Mouse (Mus musculus) lung, embryonic 16.5 days (tissue): Measurements from ENCODE around the gene Gtf3c6. TPM values are rescaled to one million over a fixed set of nuclear protein-coding genes. Genes with fewer than 3 reads are reported as not detected.

Source experiments
- ATAC-seq: fragments of 200-750 bp; cut with Nextera tagmentation; 2 replicates; pipeline ENCODE4 v1.8.0; 2017; ENCODE audit warnings: low read depth, mild to moderate bottlenecking, moderate library complexity
- H3K27ac ChIP-seq: fragments of 300-500 bp; sonication (generic); 2 replicates; pipeline ENCODE4 v1.5.1; 2014; ENCODE audit warnings: mild to moderate bottlenecking, control low read depth, low read length
- H3K27me3 ChIP-seq: fragments of 300-500 bp; sonication (generic); 2 replicates; pipeline ENCODE4 v1.6.1; 2014; ENCODE audit warnings: low read depth, low read length, mixed read lengths; ENCODE audit not compliant: control insufficient read depth, insufficient read depth
- H3K36me3 ChIP-seq: fragments of 300-500 bp; sonication (generic); 2 replicates; pipeline ENCODE4 v1.6.1; 2014; ENCODE audit warnings: low read length; ENCODE audit not compliant: control insufficient read depth, insufficient read depth
- H3K4me1 ChIP-seq: fragments of 300-500 bp; sonication (generic); replicated peaks from 2 replicates; pipeline ENCODE4 v1.6.1; 2014; ENCODE audit warnings: low read length, mixed read lengths; ENCODE audit not compliant: control insufficient read depth, insufficient read depth
- H3K4me2 ChIP-seq: fragments of 300-500 bp; sonication (generic); 2 replicates; pipeline ENCODE4 v1.6.1; 2014; ENCODE audit warnings: low read depth, low read length, control low read depth
- H3K4me3 ChIP-seq: fragments of 300-500 bp; sonication (generic); 2 replicates; pipeline ENCODE4 v1.5.1; 2014; ENCODE audit warnings: mild to moderate bottlenecking, low read length, control low read depth
- H3K9ac ChIP-seq: fragments of 300-500 bp; sonication (generic); 2 replicates; pipeline ENCODE4 v1.6.1; 2014; ENCODE audit warnings: low read length, control low read depth
- H3K9me3 ChIP-seq: fragments of 300-500 bp; sonication (generic); 2 replicates; pipeline ENCODE4 v1.6.1; 2016; ENCODE audit warnings: low read length; ENCODE audit not compliant: control insufficient read depth
- WGBS: fragments of 180-500 bp; shearing (Covaris S2); extraction: QIAGEN DNeasy Blood & Tissue Kit; methylation state at CpG from one replicate; pipeline ENCODE4 v1.1.7; 2014; 5-methylcytosine and 5-hydroxymethylcytosine counted together
- polyA plus RNA-seq: library from polyadenylated mRNA; unstranded; fragments of >200 nt; fragmentation: Nextera tagmentation; extraction: Ambion mirVana; gene quantifications from 2 replicates; pipeline ENCODE4 v1.2.1, GENCODE M21; 2015

Gene Gtf3c6
- polyA plus RNA-seq, 1 experiment from 2014 or later, result 82.7 TPM

- H3K4me2 ChIP-seq, result no peak overlapping the region
- H3K27me3 ChIP-seq, result no peaks in the 10 kb centered on the region
- H3K27ac ChIP-seq, result no peak overlapping the region
- no peaks in the 10 kb centered on the region for H3K9me3 ChIP-seq
- WGBS, result 80% methylated on average over 6 of the region's 6 CpGs
- H3K9ac ChIP-seq, result no peak overlapping the region
- no peak overlapping the region for H3K4me3 ChIP-seq
- ATAC-seq, result no peak
- no peaks in the 10 kb centered on the region for H3K36me3 ChIP-seq
- no peaks in the 10 kb centered on the region for H3K4me1 ChIP-seq
Measured at GRCm38 (mm10) chr10:40262200-40262599, 4.3 kb upstream of the Gtf3c6 start.

- WGBS, result 55% methylated on average over 5 of the region's 5 CpGs
- ATAC-seq, result no peak
- Histone ChIP-seq H3K9ac (no peak overlapping the region), H3K27ac (no peak overlapping the region), H3K4me2 (no peak overlapping the region), H3K36me3 (no peaks in the 10 kb centered on the region), H3K4me1 (peaks cover 5% of the 10 kb centered on the region; the same call in 1 of the 2 replicates), H3K9me3 (no peaks in the 10 kb centered on the region), H3K27me3 (no peaks in the 10 kb centered on the region), H3K4me3 (no peak overlapping the region)
Measured at GRCm38 (mm10) chr10:40260305-40260704, 2.4 kb upstream of the Gtf3c6 start.

GRCm38 (mm10) chr10:40259542-40259941 is 1.6 kb upstream of the Gtf3c6 start:
- Histone ChIP-seq H3K4me2 (no peak overlapping the region; the same call in 1 of the 2 replicates), H3K4me3 (no peak overlapping the region), H3K27ac (no peak overlapping the region), H3K27me3 (no peaks in the 10 kb centered on the region), H3K4me1 (peaks cover 5% of the 10 kb centered on the region; the same call in 1 of the 2 replicates), H3K9me3 (no peaks in the 10 kb centered on the region), H3K9ac (no peak overlapping the region), H3K36me3 (no peaks in the 10 kb centered on the region)
- 11% methylated on average over 8 of the region's 8 CpGs for WGBS
- no peak for ATAC-seq

- Histone ChIP-seq H3K9me3 (no peaks in the 10 kb centered on the region), H3K36me3 (peaks cover 4% of the 10 kb centered on the region), H3K4me1 (peaks cover 5% of the 10 kb centered on the region; the same call in 1 of the 2 replicates), H3K4me2 (peak overlapping the region; percentile 72), H3K4me3 (peak overlapping the region; percentile 15; the same call in 1 of the 2 replicates), H3K27ac (peak overlapping the region; percentile 94), H3K27me3 (no peaks in the 10 kb centered on the region), H3K9ac (no peak overlapping the region)
- ATAC-seq, result no peak
- WGBS, result 3% methylated on average over 5 of the region's 5 CpGs
Measured at GRCm38 (mm10) chr10:40258976-40259375, 1.1 kb upstream of the Gtf3c6 start.

GRCm38 (mm10) chr10:40258401-40258966 is 576 bp upstream of the Gtf3c6 start:
- ATAC-seq, result peak; percentile 83
- no peaks in the 10 kb centered on the region for H3K9me3 ChIP-seq
- H3K27me3 ChIP-seq, result no peaks in the 10 kb centered on the region
- peak overlapping the region; percentile 94 for H3K27ac ChIP-seq
- H3K4me2 ChIP-seq, result peak overlapping the region; percentile 72
- peak overlapping the region; percentile 46 for H3K9ac ChIP-seq
- H3K36me3 ChIP-seq, result peaks cover 7% of the 10 kb centered on the region
- H3K4me3 ChIP-seq, result peak overlapping the region; percentile 78
- WGBS, result 0% methylated on average over 12 of the region's 12 CpGs
- peaks cover 5% of the 10 kb centered on the region; the same call in 1 of the 2 replicates for H3K4me1 ChIP-seq

GRCm38 (mm10) chr10:40256716-40257115 is 1.2 kb downstream of the Gtf3c6 start:
- peak overlapping the region; percentile 88 for H3K9ac ChIP-seq
- peak overlapping the region; percentile 78 for H3K4me3 ChIP-seq
- no peaks in the 10 kb centered on the region for H3K9me3 ChIP-seq
- peaks cover 5% of the 10 kb centered on the region; the same call in 1 of the 2 replicates for H3K4me1 ChIP-seq
- peaks cover 23% of the 10 kb centered on the region for H3K36me3 ChIP-seq
- WGBS, result 1% methylated on average over 5 of the region's 5 CpGs
- peak; percentile 75 for ATAC-seq
- peak overlapping the region; percentile 72 for H3K4me2 ChIP-seq
- peak overlapping the region; percentile 94; the same call in 1 of the 2 replicates for H3K27ac ChIP-seq
- H3K27me3 ChIP-seq, result no peaks in the 10 kb centered on the region

GRCm38 (mm10) chr10:40250969-40251368 is 6.9 kb downstream of the Gtf3c6 start:
- peaks cover 42% of the 10 kb centered on the region for H3K36me3 ChIP-seq
- WGBS, result 61% methylated on average over 6 of the region's 6 CpGs

GRCm38 (mm10) chr10:40249625-40250024 is 8.3 kb downstream of the Gtf3c6 start:
- peaks cover 42% of the 10 kb centered on the region for H3K36me3 ChIP-seq
- ATAC-seq, result no peak
- no peak overlapping the region for H3K4me2 ChIP-seq
- WGBS, result 87% methylated on average over 9 of the region's 9 CpGs
- H3K4me1 ChIP-seq, result 0 out of 2 replicates have a peak, but pooled peaks cover 5% of the 10 kb centered on the region
- H3K9ac ChIP-seq, result no peak overlapping the region
- no peaks in the 10 kb centered on the region for H3K9me3 ChIP-seq
- H3K27me3 ChIP-seq, result no peaks in the 10 kb centered on the region
- H3K4me3 ChIP-seq, result no peak overlapping the region
- no peak overlapping the region for H3K27ac ChIP-seq

More at GRCm38 (mm10) chr10:40250969-40251368, 6.9 kb downstream of the Gtf3c6 start:
- Histone ChIP-seq H3K4me3 (no peak overlapping the region), H3K27ac (no peak overlapping the region), H3K9ac (no peak overlapping the region), H3K9me3 (no peaks in the 10 kb centered on the region), H3K27me3 (no peaks in the 10 kb centered on the region), H3K4me1 (0 out of 2 replicates have a peak, but pooled peaks cover under 1% of the 10 kb centered on the region), H3K4me2 (no peak overlapping the region)
- ATAC-seq, result no peak

- peak; percentile 39 for ATAC-seq
- H3K36me3 ChIP-seq, result peaks cover 31% of the 10 kb centered on the region
- peak overlapping the region; percentile 80 for H3K9ac ChIP-seq
- H3K4me2 ChIP-seq, result peak overlapping the region; percentile 80
- peak overlapping the region; percentile 86 for H3K4me3 ChIP-seq
- WGBS, result 29% methylated on average over 11 of the region's 11 CpGs
- H3K4me1 ChIP-seq, result 0 out of 2 replicates have a peak, but pooled peaks cover 5% of the 10 kb centered on the region
- H3K9me3 ChIP-seq, result no peaks in the 10 kb centered on the region
- H3K27ac ChIP-seq, result peak overlapping the region; percentile 70
- H3K27me3 ChIP-seq, result no peaks in the 10 kb centered on the region
Measured at GRCm38 (mm10) chr10:40247166-40247716, 10.7 kb downstream of the Gtf3c6 start.
